Mouse (Mus musculus) erythroblast, embryonic 14.5 days (primary cell): Measurements from ENCODE around the gene Sh3d21.

Experiments used
- GATA1 ChIP-seq: IDR thresholded peaks from 2 replicates; pipeline ENCODE4 v1.6.1; 2012; ENCODE audit warnings: low read length, inconsistent platforms, mixed read lengths
- TAL1 ChIP-seq: IDR thresholded peaks from 3 replicates; pipeline ENCODE4 v1.6.1; 2012; ENCODE audit warnings: low read length, inconsistent platforms, mixed read lengths

GRCm38 (mm10) chr4:126160981-126161380 is 2.3 kb downstream of the Sh3d21 start:
- TF ChIP-seq GATA1 (no peak), TAL1 (no peak)
